Comparison of ENCODE assay signal across 12 mouse cellular contexts in the genomic region with DNA sequence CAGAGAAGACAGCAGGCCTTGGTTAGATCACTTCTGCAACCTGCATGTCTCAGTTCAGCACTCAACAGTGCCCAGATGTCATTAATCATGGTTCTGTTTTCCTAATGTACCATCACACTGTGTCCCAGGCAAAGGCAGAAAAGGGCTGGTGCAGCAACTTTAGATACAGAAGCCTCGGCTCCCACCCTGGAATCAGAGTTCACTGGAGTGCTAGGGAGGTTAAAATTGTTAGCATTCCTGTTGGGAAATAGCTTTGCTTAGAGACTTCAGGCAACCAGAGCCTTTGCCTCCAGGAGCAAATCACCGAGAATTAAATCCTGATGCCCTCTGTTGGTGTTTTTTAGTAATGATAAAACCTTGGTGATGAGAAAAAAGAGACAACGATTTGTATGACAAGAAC. TPM values are rescaled to one million over a fixed set of nuclear protein-coding genes. Genes with fewer than 3 reads are reported as not detected.
DNase-seq lines count a peak whose midpoint lies in the region; ATAC-seq and TF ChIP-seq lines count a peak whose summit lies in the region.
"Had no signal": no experiment of that assay in that cellular context is flagged by ENCODE, and none has a peak within 500 bp of the region (broad histone marks: within the 10 kb centered on the region; RNA-seq: fewer than 3 reads in every experiment).

No protein-coding gene starts in this region.

- H3K9me3 ChIP-seq in hindbrain, embryonic 15.5 days, result no peaks in the 10 kb centered on the region
- H3K9me3 ChIP-seq: heart, embryonic 13.5 days had no signal

- no peaks in the 10 kb centered on the region for H3K36me3 ChIP-seq in hindbrain, embryonic 15.5 days
- H3K36me3 ChIP-seq: heart, embryonic 13.5 days had no signal

- no peak overlapping the region for H3K4me3 ChIP-seq in left cerebral cortex, adult 2 months
- no peak overlapping the region for H3K4me3 ChIP-seq in hindbrain, embryonic 15.5 days
- H3K4me3 ChIP-seq: heart, embryonic 13.5 days had no signal

- H3K27ac ChIP-seq in left cerebral cortex, adult 2 months, result no peak overlapping the region
- H3K27ac ChIP-seq in hindbrain, embryonic 15.5 days (replicated peaks), result no peak overlapping the region
- H3K27ac ChIP-seq: heart, embryonic 13.5 days had no signal

- ATAC-seq in cerebellum, adult (ENCODE audit: insufficient number of reproducible peaks, low FRiP score, low TSS enrichment), result peak; percentile 10; the same call in 1 of the 2 replicates
- ATAC-seq in hindbrain, embryonic 15.5 days (ENCODE audit: low FRiP score, low read depth), result peak; percentile 59; the same call in 1 of the 2 replicates

- H3K4me1 ChIP-seq in hindbrain, embryonic 15.5 days (replicated peaks), result no peaks in the 10 kb centered on the region

- H3K4me2 ChIP-seq in hindbrain, embryonic 15.5 days, result no peak overlapping the region
- H3K4me2 ChIP-seq: heart, embryonic 13.5 days had no signal

- H3K9ac ChIP-seq in hindbrain, embryonic 15.5 days, result no peak overlapping the region
- H3K9ac ChIP-seq: heart, embryonic 13.5 days had no signal

- intact Hi-C loops in left cerebral cortex, adult 2 months (cut with DNase I), result no loop called here
- intact Hi-C loops in heart, postnatal 36 days (cut with DNase I), result no loop called here

- 39% methylated on average over 3 of the region's 3 CpGs for WGBS in hindbrain, embryonic 15.5 days

- no peaks in the 10 kb centered on the region for H3K27me3 ChIP-seq in hindbrain, embryonic 15.5 days
- H3K27me3 ChIP-seq: heart, embryonic 13.5 days had no signal

- peak; percentile 40 for TF ChIP-seq CTCF in left cerebral cortex, adult 2 months (IDR thresholded peaks at IDR 0.05)

- no peak for DNase-seq in cerebellum, adult 9-11 months
- no peak for DNase-seq in left cerebral cortex, adult 2 months (ENCODE audit: extremely low spot score in 1 of 2, low spot score in 2 of 2)
- DNase-seq in left cerebral cortex, adult 11 months (ENCODE audit: low spot score), result no peak
- peak; percentile 8 for DNase-seq in lung, postnatal 36 days
- no peak for DNase-seq in right cerebral cortex, adult 18-20 months
- no peak for DNase-seq in heart, postnatal 36 days
- DNase-seq: thymus, postnatal 4 days had no signal

RNA-seq across cellular contexts. Expression of gene Astn2, which starts 45.7 kb away (rescaled TPM):
- total RNA-seq in left cerebral cortex, adult 2 months (2021), result 10 to 100 TPM; 38.3 to 40.3 TPM
- polyA plus RNA-seq in hindbrain, embryonic 15.5 days (2015; fragmentation: Nextera tagmentation; extraction: Ambion mirVana), result 3.5 and 4.3 TPM in 2 replicates
- under 1 TPM; 0.72 to 0.81 TPM for total RNA-seq in heart, postnatal 36 days (2021)
- total RNA-seq: common myeloid progenitor, adult 5-6 weeks; megakaryocyte-erythroid progenitor cell, adult 5-6 weeks had no signal

Comparison
In these comparisons a context has a peak if more than half of its experiments do, and no peak if none do; other contexts are left out.
1. RNA of gene Astn2, which starts 45.7 kb away (total RNA-seq): 38.3 to 40.3 TPM in left cerebral cortex, adult 2 months; 0.72 to 0.81 TPM in heart, postnatal 36 days; every median in the first group is over 10 times any median in the second.